Mouse (Mus musculus) heart, postnatal 0 days (tissue): ENCODE results near the gene Ank2.

Source experiments
- CTCF ChIP-seq: IDR thresholded peaks from 2 replicates; pipeline ENCODE4 v1.5.1; 2016; ENCODE audit warnings: antibody characterized with exemption, control low read depth, low read depth
- EP300 ChIP-seq: IDR thresholded peaks from 2 replicates; pipeline ENCODE4 v1.6.1; 2016; ENCODE audit warnings: antibody characterized with exemption, low read depth

- TF ChIP-seq EP300, result no peak
- no peak for TF ChIP-seq CTCF
Observed at GRCm38 (mm10) chr3:127404371-127404770, 94.8 kb downstream of the Ank2 start.
